Mouse (Mus musculus) stomach, embryonic 14.5 days (tissue): ENCODE results near the gene Arsj. TPM values are rescaled to one million over a fixed set of nuclear protein-coding genes. Genes with fewer than 3 reads are reported as not detected.
A peak's percentile ranks its signal among the peaks of the same experiment; 100 is the strongest.

Experiments used
- ATAC-seq: fragments of 200-750 bp; cut with Nextera tagmentation; 2 replicates; pipeline ENCODE4 v1.8.0; 2017; ENCODE audit warnings: low read depth, moderate TSS enrichment; ENCODE audit not compliant: insufficient number of reproducible peaks, insufficient read depth, low FRiP score
- H3K27ac ChIP-seq: fragments of 300-500 bp; sonication (generic); 2 replicates; pipeline ENCODE4 v1.5.1; 2014; ENCODE audit warnings: mild to moderate bottlenecking, low read length, moderate library complexity, mixed read lengths
- H3K27me3 ChIP-seq: fragments of 300-500 bp; sonication (generic); 2 replicates; pipeline ENCODE4 v1.6.1; 2014; ENCODE audit warnings: low read length, control low read depth, mixed read lengths; ENCODE audit not compliant: control insufficient read depth, insufficient read depth
- H3K36me3 ChIP-seq: fragments of 300-500 bp; sonication (generic); 2 replicates; pipeline ENCODE4 v1.6.1; 2014; ENCODE audit warnings: mild to moderate bottlenecking, control low read depth, low read length, moderate library complexity, mixed read lengths; ENCODE audit not compliant: control insufficient read depth, insufficient read depth
- H3K4me1 ChIP-seq: fragments of 300-500 bp; sonication (generic); 2 replicates; pipeline ENCODE4 v1.6.1; 2014; ENCODE audit warnings: low read length, control low read depth, mixed read lengths; ENCODE audit not compliant: control insufficient read depth, insufficient read depth
- H3K4me2 ChIP-seq: fragments of 300-500 bp; sonication (generic); replicated peaks from 2 replicates; pipeline ENCODE4 v1.6.1; 2014; ENCODE audit warnings: low read depth, low read length, control low read depth
- H3K4me3 ChIP-seq: fragments of 300-500 bp; sonication (generic); 2 replicates; pipeline ENCODE4 v1.5.1; 2014; ENCODE audit warnings: low read depth, low read length, control low read depth
- H3K9ac ChIP-seq: fragments of 300-500 bp; sonication (generic); replicated peaks from 2 replicates; pipeline ENCODE4 v1.6.1; 2014; ENCODE audit warnings: low read depth, mild to moderate bottlenecking, control low read depth, low read length, moderate library complexity, mixed read lengths
- H3K9me3 ChIP-seq: fragments of 300-500 bp; sonication (generic); 2 replicates; pipeline ENCODE4 v1.6.1; 2016; ENCODE audit warnings: low read depth, low read length, control low read depth; ENCODE audit not compliant: control insufficient read depth
- WGBS: fragments of 180-500 bp; shearing (Covaris S2); extraction: QIAGEN DNeasy Blood & Tissue Kit; methylation state at CpG from one replicate; pipeline ENCODE4 v1.1.7; 2014; 5-methylcytosine and 5-hydroxymethylcytosine counted together
- polyA plus RNA-seq: library from polyadenylated mRNA; unstranded; fragments of >200 nt; fragmentation: Nextera tagmentation; extraction: Ambion mirVana; gene quantifications from 2 replicates; pipeline ENCODE4 v1.2.1, GENCODE M21; 2014

The Arsj gene
- polyA plus RNA-seq, 1 experiment from 2014 or later = 2.1 TPM

GRCm38 (mm10) chr3:126384657-126385438, 21.4 kb downstream of the Arsj start:
- Histone ChIP-seq H3K4me1 (no peaks in the 10 kb centered on the region), H3K36me3 (no peaks in the 10 kb centered on the region), H3K4me3 (no peak overlapping the region), H3K27me3 (no peaks in the 10 kb centered on the region), H3K27ac (peak overlapping the region; percentile 77), H3K9me3 (no peaks in the 10 kb centered on the region), H3K9ac (no peak overlapping the region), H3K4me2 (no peak overlapping the region)
- WGBS = 41% methylated on average over 14 of the region's 14 CpGs
- peak; percentile 88 for ATAC-seq

DNA sequence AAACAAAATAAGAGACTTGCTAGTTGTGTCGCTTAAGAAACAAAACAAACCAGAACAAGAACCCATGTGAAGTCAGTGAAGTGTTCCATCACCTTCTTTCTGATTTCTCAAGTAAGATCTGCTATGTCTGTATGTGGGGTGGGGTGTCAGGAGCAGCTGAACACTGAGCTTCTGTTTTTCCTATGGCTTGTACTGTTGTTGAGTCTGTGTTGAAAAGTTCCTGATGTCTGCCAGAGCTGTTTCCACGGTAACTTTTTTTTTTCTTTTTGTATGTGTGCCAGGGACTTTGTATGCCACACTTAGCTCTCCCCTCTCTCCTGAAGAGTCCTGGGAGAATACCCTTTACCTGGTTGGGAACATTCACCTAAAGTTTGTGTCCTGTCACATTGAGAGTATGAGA, 34.0 kb downstream of the Arsj start:
- Histone ChIP-seq H3K27ac (no peak overlapping the region), H3K27me3 (no peaks in the 10 kb centered on the region), H3K4me3 (no peak overlapping the region), H3K9ac (no peak overlapping the region), H3K9me3 (no peaks in the 10 kb centered on the region), H3K4me2 (no peak overlapping the region), H3K4me1 (no peaks in the 10 kb centered on the region), H3K36me3 (no peaks in the 10 kb centered on the region)
- 70% methylated on average over 2 of the region's 2 CpGs for WGBS
- no peak for ATAC-seq

GRCm38 (mm10) chr3:126397985-126398630, 34.6 kb downstream of the Arsj start:
- ATAC-seq = no peak
- H3K4me3 ChIP-seq = no peak overlapping the region
- no peak overlapping the region for H3K4me2 ChIP-seq
- WGBS = 46% methylated on average over 7 of the region's 7 CpGs
- no peaks in the 10 kb centered on the region for H3K4me1 ChIP-seq
- H3K9me3 ChIP-seq = no peaks in the 10 kb centered on the region
- H3K36me3 ChIP-seq = no peaks in the 10 kb centered on the region
- no peak overlapping the region for H3K9ac ChIP-seq
- H3K27me3 ChIP-seq = no peaks in the 10 kb centered on the region
- H3K27ac ChIP-seq = no peak overlapping the region

DNA sequence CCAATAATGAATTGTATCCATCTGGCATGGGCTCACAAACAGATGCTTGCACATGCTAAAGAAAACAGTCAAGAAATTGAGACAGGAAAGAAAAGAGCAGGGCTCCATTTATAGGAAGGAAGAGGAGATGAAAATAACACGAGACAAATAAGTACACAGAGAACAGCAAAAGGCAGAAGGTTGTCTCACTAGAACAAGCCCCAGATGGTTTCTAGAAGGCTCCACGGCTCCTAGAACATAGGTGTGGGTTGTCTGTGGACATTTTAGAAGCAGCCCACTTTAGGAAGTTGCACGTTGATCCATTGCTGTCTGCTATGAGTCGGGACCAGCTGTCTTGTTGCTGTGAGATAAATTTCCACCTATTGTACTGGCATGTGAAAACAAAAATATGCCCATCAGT, 37.2 kb downstream of the Arsj start:
- WGBS = 75% methylated on average over 4 of the region's 4 CpGs
- H3K9ac ChIP-seq = no peak overlapping the region
- H3K4me2 ChIP-seq = no peak overlapping the region
- H3K36me3 ChIP-seq = no peaks in the 10 kb centered on the region
- no peak overlapping the region for H3K27ac ChIP-seq
- H3K9me3 ChIP-seq = no peaks in the 10 kb centered on the region
- ATAC-seq = no peak
- H3K27me3 ChIP-seq = no peaks in the 10 kb centered on the region
- no peaks in the 10 kb centered on the region for H3K4me1 ChIP-seq
- no peak overlapping the region for H3K4me3 ChIP-seq

DNA sequence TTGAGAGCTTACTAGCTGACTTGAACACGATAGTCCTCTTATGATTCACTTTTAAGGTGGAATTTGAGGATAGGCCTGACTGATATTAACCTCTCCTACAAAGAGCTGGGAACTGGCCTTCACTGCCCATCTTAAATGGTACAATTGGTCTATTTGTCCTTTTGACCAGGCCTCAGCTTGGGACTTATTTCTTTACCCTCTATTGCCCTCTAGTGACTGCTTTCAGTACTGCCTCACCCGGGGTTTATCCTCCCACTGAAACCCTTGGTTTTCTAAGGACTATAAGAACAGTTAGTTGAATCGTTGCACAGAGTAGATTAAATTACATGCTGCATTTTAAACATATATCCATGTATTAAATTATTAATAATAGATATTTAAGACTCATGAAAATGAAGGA, 39.4 kb downstream of the Arsj start:
- ATAC-seq = no peak; the same call in 1 of the 2 replicates

GRCm38 (mm10) chr3:126404199-126404598, 40.7 kb downstream of the Arsj start:
- WGBS = 87% methylated on average over 2 of the region's 2 CpGs
- Histone ChIP-seq H3K9ac (no peak overlapping the region), H3K4me2 (no peak overlapping the region), H3K4me3 (no peak overlapping the region), H3K4me1 (no peaks in the 10 kb centered on the region), H3K27ac (no peak overlapping the region), H3K27me3 (no peaks in the 10 kb centered on the region), H3K9me3 (no peaks in the 10 kb centered on the region), H3K36me3 (no peaks in the 10 kb centered on the region)
- no peak for ATAC-seq

More for the DNA sequence above, 39.4 kb downstream of the Arsj start:
- no peak overlapping the region for H3K4me3 ChIP-seq
- H3K4me2 ChIP-seq = no peak overlapping the region
- no peaks in the 10 kb centered on the region for H3K9me3 ChIP-seq
- no peaks in the 10 kb centered on the region for H3K36me3 ChIP-seq
- WGBS = 29% methylated on average over 3 of the region's 3 CpGs
- H3K9ac ChIP-seq = no peak overlapping the region
- no peaks in the 10 kb centered on the region for H3K27me3 ChIP-seq
- H3K4me1 ChIP-seq = no peaks in the 10 kb centered on the region
- no peak overlapping the region for H3K27ac ChIP-seq

- Histone ChIP-seq H3K36me3 (no peaks in the 10 kb centered on the region), H3K27me3 (no peaks in the 10 kb centered on the region), H3K4me1 (no peaks in the 10 kb centered on the region), H3K4me3 (no peak overlapping the region), H3K27ac (no peak overlapping the region), H3K4me2 (no peak overlapping the region), H3K9me3 (no peaks in the 10 kb centered on the region), H3K9ac (no peak overlapping the region)
- 86% methylated on average over 3 of the region's 3 CpGs for WGBS
- no peak for ATAC-seq
Observed at GRCm38 (mm10) chr3:126430524-126431064, 67.1 kb downstream of the Arsj start.

DNA sequence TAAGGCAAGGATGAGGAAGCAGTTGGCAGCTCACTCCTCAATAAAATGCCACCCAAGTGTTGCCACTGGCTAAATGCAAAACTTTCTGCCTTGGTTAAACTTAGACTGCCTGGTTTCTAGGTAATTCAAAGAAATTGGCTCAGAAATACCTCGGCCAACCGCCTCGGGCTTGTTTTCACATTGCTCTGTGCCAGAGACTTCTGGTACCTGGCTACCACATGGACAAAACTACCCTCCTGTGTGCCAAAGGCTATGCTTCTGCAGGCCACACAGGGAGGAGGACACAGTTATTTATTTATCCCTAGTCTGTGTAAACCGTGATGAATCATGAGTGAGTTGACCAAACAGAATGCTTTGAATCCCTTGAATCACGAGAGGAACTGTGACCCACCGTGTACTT, 75.8 kb downstream of the Arsj start:
- Histone ChIP-seq H3K27me3 (no peaks in the 10 kb centered on the region), H3K4me2 (no peak overlapping the region), H3K9ac (no peak overlapping the region), H3K9me3 (no peaks in the 10 kb centered on the region), H3K4me1 (no peaks in the 10 kb centered on the region), H3K36me3 (no peaks in the 10 kb centered on the region), H3K27ac (no peak overlapping the region), H3K4me3 (no peak overlapping the region)
- ATAC-seq = no peak
- WGBS = 64% methylated on average over 6 of the region's 6 CpGs
